Mouse (Mus musculus): ENCODE data around the gene Nkiras2.
A peak's percentile ranks its signal among the peaks of the same experiment; 100 is the strongest.

DNA sequence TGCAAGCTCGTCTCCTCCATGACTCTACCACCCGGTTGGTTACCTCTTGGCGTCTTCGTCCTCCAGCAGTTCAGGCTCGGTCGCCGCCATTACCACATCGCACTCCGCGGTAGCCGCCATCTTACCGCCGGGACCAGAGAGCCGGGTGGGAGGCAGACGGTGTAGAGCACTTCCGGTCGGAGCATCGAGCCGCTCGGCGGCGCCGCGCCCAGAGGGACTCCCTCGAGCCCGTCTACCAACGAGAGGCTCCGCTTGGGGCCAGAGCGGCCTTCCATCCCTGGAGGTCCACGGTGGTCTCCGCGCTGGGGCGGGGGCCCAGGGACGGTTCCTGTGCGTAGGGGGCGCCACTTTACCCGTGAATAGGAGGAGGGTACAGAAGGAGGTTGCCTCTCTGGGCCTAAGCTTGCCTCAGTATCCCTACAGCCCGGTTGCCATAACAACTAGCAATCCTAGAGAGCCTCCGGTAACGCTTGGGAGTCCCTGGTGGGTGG is 486 bp downstream of the Nkiras2 start:
- TF ChIP-seq CTCF (IDR thresholded peaks at IDR 0.05; ENCODE audit: borderline replicate concordance, insufficient read depth, low read length) (0 out of 2 replicates have a peak, but pooled peaks have one; percentile 21), POLR2A (IDR thresholded peaks at IDR 0.05; ENCODE audit: low read depth, low read length) (peak; percentile 86)
